Mouse (Mus musculus) layer of hippocampus, adult 2 months (tissue): Measurements from ENCODE around the gene Prr5l. TPM values are rescaled to one million over a fixed set of nuclear protein-coding genes. Genes with fewer than 3 reads are reported as not detected.
A peak's percentile ranks its signal among the peaks of the same experiment; 100 is the strongest.

Source experiments
- DNase-seq, 2 experiments: peaks; one replicate each; pipeline ENCODE4 v3.0.0; 2022; ENCODE audit warnings: low spot score in 2 of 2
- H3K27ac ChIP-seq: fragments of 200-600 bp; 2 replicates; pipeline ENCODE4 v1.8.1; 2022
- H3K4me3 ChIP-seq: fragments of 200-600 bp; 2 replicates; pipeline ENCODE4 v1.8.1; 2022; ENCODE audit warnings: mild to moderate bottlenecking
- CTCF ChIP-seq: fragments of 200-600 bp; conservative IDR thresholded peaks from 2 replicates; pipeline ENCODE4 v1.8.1; 2022; ENCODE audit warnings: antibody characterized with exemption, mild to moderate bottlenecking, moderate library complexity
- long read RNA-seq, 2 experiments: library from polyadenylated mRNA; stranded (forward); transcript quantifications; one replicate each; pipeline ENCODE4 v2.0.0; 2021; ENCODE audit warnings: borderline mapping rate in 2 of 2
- total RNA-seq, 2 experiments: library from RNA; stranded (reverse); gene quantifications; 2 replicates each; pipeline ENCODE4 v1.2.3; 2021

Prr5l gene
- 1 to 10 TPM; 7.2 to 9.5 TPM for total RNA-seq
- long read RNA-seq, experiment 1, partial matches to known transcripts, result 1 of 11 reads
- long read RNA-seq, experiment 1, other reads (novel, unspliced or antisense), result 10 of 11 reads
- long read RNA-seq, experiment 2, partial matches to known transcripts, result 0 of 12 reads
- long read RNA-seq, experiment 2, other reads (novel, unspliced or antisense), result 12 of 12 reads

- DNase-seq, result peak in 1 of 2 experiments; percentile 21
- Histone ChIP-seq H3K27ac (peak within 1 kb of the TSS; percentile 85), H3K4me3 (peak within 1 kb of the TSS; percentile 7; the same call in 1 of the 2 replicates)
- TF ChIP-seq CTCF, result no peak
These were observed at the start of gene Prr5l for GRCm38 (mm10) chr2:101882998-101883397. Gene Prr5l (minus strand): TSS chr2:101883027.

GRCm38 (mm10) chr2:101932169-101932936 lies 49.5 kb upstream of the Prr5l start:
- no peak for TF ChIP-seq CTCF
- DNase-seq, result no peak
- Histone ChIP-seq H3K27ac (no peak overlapping the region), H3K4me3 (no peak overlapping the region)

GRCm38 (mm10) chr2:101925591-101926188 lies 42.9 kb upstream of the Prr5l start:
- H3K4me3 ChIP-seq, result no peak overlapping the region
- no peak overlapping the region for H3K27ac ChIP-seq
- TF ChIP-seq CTCF, result no peak
- DNase-seq, result no peak

DNA sequence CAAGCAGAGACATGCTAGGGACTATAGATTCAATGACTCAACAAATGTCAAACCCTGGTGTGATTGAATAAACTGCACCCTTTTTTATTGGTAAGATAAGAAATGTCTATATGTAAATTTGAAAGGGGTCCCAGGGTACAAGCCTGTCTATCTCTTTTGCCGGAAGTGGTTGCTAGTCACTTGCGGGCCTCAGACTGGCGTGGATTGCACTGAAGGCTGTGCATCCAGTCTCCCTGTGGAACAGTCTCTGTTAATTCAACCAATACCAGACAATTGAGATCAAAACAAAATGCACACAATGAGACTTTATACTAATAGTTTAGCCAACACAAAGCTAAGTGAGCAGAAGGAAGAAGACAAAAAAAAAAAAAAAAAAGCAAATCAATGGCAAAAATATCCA lies 42.4 kb upstream of the Prr5l start:
- no peak for DNase-seq
- TF ChIP-seq CTCF, result no peak; the same call in 1 of the 2 replicates
- H3K27ac ChIP-seq, result no peak overlapping the region
- H3K4me3 ChIP-seq, result no peak overlapping the region

DNA sequence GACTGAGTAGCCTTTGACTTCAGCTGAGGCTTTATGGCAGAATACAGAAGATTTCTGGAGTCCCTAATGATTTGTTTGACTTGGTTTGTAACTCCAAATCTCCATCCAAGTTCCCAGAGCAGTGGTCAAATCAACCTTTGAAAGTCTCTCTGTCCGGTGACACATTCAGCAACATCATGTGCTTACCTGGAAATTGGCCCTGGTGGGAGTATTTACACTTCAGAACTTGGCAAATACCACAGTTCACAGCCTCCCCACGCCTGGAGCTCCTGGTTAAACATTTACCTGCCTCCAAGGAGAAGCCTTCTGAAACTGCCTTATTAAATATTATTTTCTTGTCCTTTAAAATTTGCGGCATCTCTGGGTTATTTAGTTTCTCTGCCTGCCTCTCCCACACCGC lies 40.4 kb upstream of the Prr5l start:
- no peak for DNase-seq
- Histone ChIP-seq H3K4me3 (no peak overlapping the region), H3K27ac (no peak overlapping the region)
- TF ChIP-seq CTCF, result no peak

DNA sequence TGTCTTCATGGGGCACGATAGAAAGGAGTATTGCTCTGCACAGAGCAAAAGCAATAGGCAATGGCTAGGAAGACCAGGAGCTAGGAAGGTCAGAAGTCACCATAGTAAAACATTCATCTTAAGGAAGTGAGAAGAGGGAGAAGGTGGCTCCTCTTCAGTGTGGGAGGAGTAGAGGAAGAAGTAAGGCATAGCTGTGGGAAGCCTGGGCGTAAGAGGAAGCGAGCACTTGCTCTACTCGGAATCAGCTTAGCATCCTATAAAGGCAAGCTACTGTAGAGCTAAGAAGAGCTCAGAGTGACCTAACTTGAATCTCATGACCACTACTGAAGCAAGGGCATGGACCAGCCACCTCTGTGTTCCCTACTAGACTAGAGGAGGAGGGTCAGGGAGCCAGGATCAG lies 39.5 kb upstream of the Prr5l start:
- Histone ChIP-seq H3K4me3 (no peak overlapping the region), H3K27ac (no peak overlapping the region)
- TF ChIP-seq CTCF, result no peak
- no peak for DNase-seq

GRCm38 (mm10) chr2:101920136-101920554 lies 37.3 kb upstream of the Prr5l start:
- Histone ChIP-seq H3K27ac (peak overlapping the region; percentile 28; the same call in 1 of the 2 replicates), H3K4me3 (no peak overlapping the region)
- TF ChIP-seq CTCF, result 0 out of 2 replicates have a peak, but pooled peaks have one; percentile 3
- no peak for DNase-seq

DNA sequence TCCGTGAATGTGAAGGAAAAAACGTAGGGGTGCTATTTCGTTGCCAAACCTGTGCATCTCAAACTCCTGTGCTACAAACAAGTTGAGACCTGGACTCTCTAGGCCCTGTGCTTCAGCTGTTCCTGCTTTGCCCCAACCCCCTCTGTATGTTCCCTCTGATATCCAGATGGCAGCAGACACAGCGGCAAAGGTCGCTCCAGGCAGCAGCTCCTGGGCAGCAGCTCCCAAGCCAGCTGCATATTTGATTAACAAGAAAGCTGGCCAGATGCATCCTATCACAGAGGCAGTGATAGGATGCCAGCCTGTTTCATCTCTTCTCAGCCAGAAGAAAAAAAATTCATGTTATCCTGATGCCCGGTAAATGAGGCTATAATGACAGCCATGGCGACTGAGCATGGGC lies 35.7 kb upstream of the Prr5l start:
- Histone ChIP-seq H3K4me3 (no peak overlapping the region), H3K27ac (no peak overlapping the region)
- no peak for TF ChIP-seq CTCF
- no peak for DNase-seq

DNA sequence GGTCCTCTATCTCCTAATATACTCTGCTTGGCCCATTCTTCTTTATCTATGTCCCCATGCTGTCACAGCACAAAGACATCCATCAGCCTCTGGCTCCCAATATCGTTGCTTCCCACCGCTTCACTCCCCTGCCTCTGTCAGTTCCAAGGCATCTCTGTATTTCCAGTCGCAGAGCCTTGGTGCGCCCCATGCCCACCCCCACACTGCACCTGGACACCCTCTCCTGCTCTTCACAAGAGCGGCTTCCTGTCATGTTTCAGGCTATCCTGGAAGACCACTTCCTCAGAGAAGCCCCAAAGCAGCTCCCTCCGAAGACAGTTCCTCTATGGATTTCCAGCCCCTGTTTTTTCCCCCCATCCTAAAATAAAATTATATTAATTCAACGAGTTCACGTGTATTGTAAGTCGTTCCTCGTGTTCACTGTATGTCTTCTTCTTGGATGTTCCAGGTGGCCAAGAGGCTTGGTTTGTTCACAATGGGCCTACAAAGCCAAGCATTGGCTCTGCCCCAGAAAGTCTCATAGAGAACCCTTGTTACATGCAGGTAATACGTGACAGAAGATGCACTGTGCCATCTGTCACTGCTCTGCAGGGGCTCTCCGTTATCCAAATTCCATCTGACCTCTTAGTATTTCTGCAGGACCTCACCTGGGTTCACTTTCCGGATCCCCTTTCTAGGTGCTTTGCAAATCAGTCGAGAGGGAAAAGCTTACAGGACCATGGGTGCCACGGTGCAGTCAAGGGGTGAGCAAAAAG lies 26.7 kb upstream of the Prr5l start:
- TF ChIP-seq CTCF, result no peak
- no peak for DNase-seq
- Histone ChIP-seq H3K4me3 (no peak overlapping the region), H3K27ac (no peak overlapping the region)

DNA sequence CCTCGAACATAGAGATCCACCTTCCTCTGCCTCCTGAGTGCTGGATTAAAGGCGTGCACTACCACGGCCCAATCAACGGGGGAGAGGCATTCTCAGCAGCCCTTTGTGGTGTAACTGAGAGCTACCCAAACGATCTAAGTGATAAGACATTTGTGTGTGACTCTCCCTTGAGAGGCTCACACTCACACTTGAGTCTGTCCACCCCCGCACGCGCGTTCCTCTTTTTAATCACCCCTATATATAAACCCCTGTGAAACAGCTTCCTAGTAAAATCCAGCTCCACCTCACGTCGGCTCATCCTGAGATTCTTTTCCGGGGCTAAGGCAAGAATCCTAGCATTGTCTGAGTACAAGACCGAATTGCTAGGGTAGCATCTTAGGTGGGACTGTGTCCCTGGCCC lies 25.9 kb upstream of the Prr5l start:
- DNase-seq, result no peak
- no peak overlapping the region for H3K4me3 ChIP-seq
- no peak for TF ChIP-seq CTCF
- H3K27ac ChIP-seq, result no peak overlapping the region

DNA sequence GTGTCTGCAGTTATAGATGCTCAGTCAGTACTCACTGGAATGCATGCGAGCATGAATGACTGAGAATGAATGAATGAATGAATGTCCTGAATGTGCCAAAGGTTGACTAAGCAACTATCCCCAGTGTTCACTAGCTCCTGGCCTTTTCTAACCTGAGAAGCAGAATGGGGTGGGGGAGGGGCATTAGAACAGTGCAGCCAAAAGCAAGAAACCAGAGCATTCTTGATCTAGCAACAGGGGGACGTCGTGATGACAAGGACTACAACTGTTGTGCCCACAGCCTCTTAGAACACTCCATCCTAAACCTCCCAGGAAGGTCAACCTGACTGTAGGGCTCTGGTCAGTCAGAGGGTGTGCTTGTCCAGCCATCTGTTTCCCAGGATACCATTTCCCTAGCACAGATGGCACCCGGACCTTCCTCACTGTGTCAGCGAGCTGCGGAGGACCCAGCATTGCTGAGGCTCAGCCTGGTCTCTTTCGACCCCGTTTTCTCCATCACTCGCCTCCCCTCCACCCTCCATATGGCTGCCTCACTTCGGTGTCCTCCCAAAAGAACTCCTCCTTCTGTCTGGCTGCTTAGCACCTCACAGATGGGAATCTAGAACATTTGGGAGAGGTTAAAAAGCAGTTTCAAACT lies 24.7 kb upstream of the Prr5l start:
- Histone ChIP-seq H3K27ac (peak overlapping the region; percentile 82), H3K4me3 (no peak overlapping the region)
- DNase-seq, result peak in 1 of 2 experiments; percentile 19

GRCm38 (mm10) chr2:101906379-101906690 lies 23.5 kb upstream of the Prr5l start:
- no peak overlapping the region for H3K4me3 ChIP-seq
- no peak for DNase-seq
- no peak for TF ChIP-seq CTCF
- H3K27ac ChIP-seq, result peak overlapping the region; percentile 61; the same call in 1 of the 2 replicates

More for the DNA sequence above, 24.7 kb upstream of the Prr5l start:
- no peak for TF ChIP-seq CTCF
